10 mouse cellular contexts compared by ENCODE assay signal in genomic region chr10:29087823-29088222, GRCm38 (mm10). TPM values are rescaled to one million over a fixed set of nuclear protein-coding genes. Genes with fewer than 3 reads are reported as not detected.
DNase-seq lines count a peak whose midpoint lies in the region; ATAC-seq lines count a peak whose summit lies in the region.
"Had no signal": no experiment of that assay in that cellular context is flagged by ENCODE, and none has a peak within 500 bp of the region (broad histone marks: within the 10 kb centered on the region; RNA-seq: fewer than 3 reads in every experiment).

No protein-coding gene starts in this region.

- 35% methylated on average over 1 of the region's 1 CpGs for WGBS in hindbrain, embryonic 11.5 days
- 44% methylated on average over 1 of the region's 1 CpGs for WGBS in hindbrain, embryonic 13.5 days

- peak; percentile 38 for DNase-seq in hindbrain, embryonic 11.5 days (ENCODE audit: low spot score)
- DNase-seq in urinary bladder, postnatal 14 days (ENCODE audit: low spot score) = peak; percentile 5
- DNase-seq in urinary bladder, adult 2 months (ENCODE audit: low spot score) = no peak
- DNase-seq in layer of hippocampus, adult 11-12 months (ENCODE audit: low spot score) = peak; percentile 51
- no peak for DNase-seq in yolk sac, embryonic 10.5 days (ENCODE audit: low spot score)
- DNase-seq in adrenal gland, adult 2 months = no peak
- no peak for DNase-seq in ovary, postnatal 14 days (ENCODE audit: low spot score)

- no peaks in the 10 kb centered on the region for H3K9me3 ChIP-seq in hindbrain, embryonic 11.5 days (ENCODE audit: control insufficient read depth, low read length)
- H3K9me3 ChIP-seq in hindbrain, embryonic 13.5 days = no peaks in the 10 kb centered on the region
- H3K9me3 ChIP-seq: limb, embryonic 12.5 days; neural tube, embryonic 12.5 days had no signal

- H3K27ac ChIP-seq in hindbrain, embryonic 11.5 days (ENCODE audit: low read depth, low read length) = no peak overlapping the region
- H3K27ac ChIP-seq in hindbrain, embryonic 13.5 days = no peak overlapping the region
- H3K27ac ChIP-seq: limb, embryonic 12.5 days; neural tube, embryonic 12.5 days had no signal

- H3K4me1 ChIP-seq in hindbrain, embryonic 11.5 days (replicated peaks; ENCODE audit: control insufficient read depth, insufficient read depth, low read length) = no peaks in the 10 kb centered on the region
- no peaks in the 10 kb centered on the region for H3K4me1 ChIP-seq in hindbrain, embryonic 13.5 days (replicated peaks)
- H3K4me1 ChIP-seq: limb, embryonic 12.5 days; neural tube, embryonic 12.5 days had no signal

- no peaks in the 10 kb centered on the region for H3K27me3 ChIP-seq in hindbrain, embryonic 11.5 days (ENCODE audit: control insufficient read depth, insufficient read depth, low read length)
- H3K27me3 ChIP-seq in hindbrain, embryonic 13.5 days = no peaks in the 10 kb centered on the region
- H3K27me3 ChIP-seq: limb, embryonic 12.5 days; neural tube, embryonic 12.5 days had no signal

- peak; percentile 19; the same call in 1 of the 2 replicates for ATAC-seq in hindbrain, embryonic 11.5 days (ENCODE audit: low FRiP score)
- no peak for ATAC-seq in hindbrain, embryonic 13.5 days (ENCODE audit: low FRiP score)

- no peak overlapping the region for H3K4me2 ChIP-seq in hindbrain, embryonic 11.5 days (replicated peaks; ENCODE audit: low read depth, low read length)
- no peak overlapping the region for H3K4me2 ChIP-seq in hindbrain, embryonic 13.5 days
- H3K4me2 ChIP-seq: limb, embryonic 12.5 days; neural tube, embryonic 12.5 days had no signal

- no peak overlapping the region for H3K4me3 ChIP-seq in hindbrain, embryonic 11.5 days (ENCODE audit: low read depth, low read length)
- no peak overlapping the region for H3K4me3 ChIP-seq in hindbrain, embryonic 13.5 days
- H3K4me3 ChIP-seq: limb, embryonic 12.5 days; neural tube, embryonic 12.5 days had no signal

- no peaks in the 10 kb centered on the region for H3K36me3 ChIP-seq in hindbrain, embryonic 11.5 days (ENCODE audit: control insufficient read depth, insufficient read depth, low read length)
- no peaks in the 10 kb centered on the region for H3K36me3 ChIP-seq in hindbrain, embryonic 13.5 days
- H3K36me3 ChIP-seq: limb, embryonic 12.5 days; neural tube, embryonic 12.5 days had no signal

- H3K9ac ChIP-seq in hindbrain, embryonic 11.5 days (ENCODE audit: low read depth, low read length) = no peak overlapping the region
- no peak overlapping the region for H3K9ac ChIP-seq in hindbrain, embryonic 13.5 days
- H3K9ac ChIP-seq: limb, embryonic 12.5 days; neural tube, embryonic 12.5 days had no signal

RNA-seq across cellular contexts. Expression of gene Soga3, which starts 55.8 kb away (rescaled TPM):
- polyA plus RNA-seq in hindbrain, embryonic 11.5 days (2014; fragmentation: Nextera tagmentation; extraction: Ambion mirVana) = 35.8 and 42.6 TPM in 2 replicates
- 86.1 and 99.0 TPM in 2 replicates for polyA plus RNA-seq in hindbrain, embryonic 13.5 days (2015; fragmentation: Nextera tagmentation; extraction: Ambion mirVana)
- 0.25 and 0.36 TPM in 2 replicates for polyA plus RNA-seq in urinary bladder, adult 2 months (2012; rRNA removed)
- total RNA-seq in adrenal gland, adult 2 months (2021) = 1 to 10 TPM; 7.5 to 8.7 TPM
- 2.1 and 3.1 TPM in 2 replicates for polyA plus RNA-seq in adrenal gland, adult 2 months (2012; rRNA removed)

Comparison
In these comparisons a context has a peak if more than half of its experiments do, and no peak if none do; other contexts are left out.
1. DNase-seq: peak in hindbrain, embryonic 11.5 days (single experiment), urinary bladder, postnatal 14 days (single experiment) and layer of hippocampus, adult 11-12 months (single experiment); none in urinary bladder, adult 2 months (single experiment), yolk sac, embryonic 10.5 days (single experiment), adrenal gland, adult 2 months (single experiment) and ovary, postnatal 14 days (single experiment).